Mouse (Mus musculus) testis, adult 2 months (tissue): ENCODE measurements around the gene Sufu. TPM values are rescaled to one million over a fixed set of nuclear protein-coding genes. Genes with fewer than 3 reads are reported as not detected.

Source experiments
- H3K27ac ChIP-seq: fragments of 200-500 bp; 2 replicates; pipeline ENCODE4 v1.5.1; 2012; ENCODE audit warnings: low read depth, low read length; ENCODE audit not compliant: control insufficient read depth, insufficient read depth
- H3K27me3 ChIP-seq: fragments of 200-500 bp; 2 replicates; pipeline ENCODE4 v1.6.1; 2012; ENCODE audit warnings: mild to moderate bottlenecking, low read length, moderate library complexity; ENCODE audit not compliant: control insufficient read depth, insufficient read depth
- H3K36me3 ChIP-seq: fragments of 200-500 bp; 2 replicates; pipeline ENCODE4 v1.6.1; 2012; ENCODE audit warnings: mild to moderate bottlenecking, low read length; ENCODE audit not compliant: control insufficient read depth, insufficient read depth
- H3K4me1 ChIP-seq: fragments of 200-500 bp; 2 replicates; pipeline ENCODE4 v1.6.1; 2012; ENCODE audit warnings: low read length; ENCODE audit not compliant: control insufficient read depth, insufficient read depth
- H3K4me3 ChIP-seq: fragments of 200-500 bp; 2 replicates; pipeline ENCODE4 v1.5.1; 2012; ENCODE audit warnings: low read depth, mild to moderate bottlenecking, low read length, moderate library complexity, mixed read lengths; ENCODE audit not compliant: control insufficient read depth
- CTCF ChIP-seq: fragments of 200-500 bp; IDR thresholded peaks from 2 replicates; pipeline ENCODE4 v1.5.1; 2012; ENCODE audit warnings: low read depth, mild to moderate bottlenecking, inconsistent platforms, low read length, moderate library complexity; ENCODE audit not compliant: control insufficient read depth, insufficient read depth, insufficient replicate concordance
- POLR2A ChIP-seq: fragments of 200-500 bp; IDR thresholded peaks from 2 replicates; pipeline ENCODE4 v1.6.1; 2012; ENCODE audit warnings: low read depth, mild to moderate bottlenecking, inconsistent platforms, low read length, moderate library complexity; ENCODE audit not compliant: control insufficient read depth
- polyA plus RNA-seq: library from polyadenylated mRNA; depleted of rRNA; stranded (reverse); fragments of >200 nt; gene quantifications from 2 replicates; pipeline ENCODE4 v1.2.3, GENCODE M21; 2012

Gene Sufu
- polyA plus RNA-seq, 1 experiment = 186 TPM

DNA sequence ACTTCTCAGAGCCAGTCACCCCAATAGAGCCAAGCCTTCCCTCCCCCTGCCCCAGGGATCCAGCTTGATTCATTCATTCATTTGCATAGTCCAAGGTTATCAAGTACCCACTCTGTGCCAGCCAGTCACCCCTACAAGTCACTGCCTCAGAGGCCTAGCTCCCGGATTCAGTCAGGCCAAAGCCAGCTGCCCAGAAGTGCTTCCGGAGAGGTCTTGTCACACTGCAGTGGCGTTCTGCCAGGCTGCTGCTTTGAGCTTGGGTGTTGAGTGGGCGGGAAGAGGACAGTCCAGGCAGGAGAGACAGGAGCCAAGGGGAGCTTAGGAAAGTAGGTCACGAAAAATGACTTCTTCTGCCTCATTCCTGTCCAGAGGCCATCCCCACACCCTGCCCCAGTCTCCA lies 87.8 kb downstream of the Sufu start:
- no peaks in the 10 kb centered on the region; the same call in 1 of the 2 replicates for H3K36me3 ChIP-seq
- TF ChIP-seq POLR2A (no peak), CTCF (no peak)
- peaks cover 16% of the 10 kb centered on the region for H3K4me1 ChIP-seq
- no peak overlapping the region for H3K4me3 ChIP-seq
- H3K27ac ChIP-seq = no peak overlapping the region
- no peaks in the 10 kb centered on the region for H3K27me3 ChIP-seq

DNA sequence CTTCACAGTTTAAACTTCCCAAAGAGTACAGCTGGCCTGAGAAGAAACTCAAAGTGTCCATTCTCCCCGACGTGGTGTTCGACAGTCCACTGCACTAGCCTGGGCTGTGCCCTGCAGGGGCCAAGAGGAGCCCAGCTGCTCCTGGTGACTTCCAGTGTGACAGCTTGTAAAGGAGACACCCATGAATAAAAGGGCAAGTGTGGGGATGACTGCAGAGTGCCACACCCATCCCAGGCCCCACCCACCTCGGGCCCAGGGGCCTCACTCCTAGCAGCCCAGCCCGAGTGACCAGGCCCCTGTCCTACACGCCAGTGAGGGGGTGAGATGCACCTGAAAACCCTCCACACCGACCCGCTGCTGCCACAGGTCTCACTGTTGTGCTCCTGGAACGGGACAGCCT lies 89.2 kb downstream of the Sufu start:
- H3K27me3 ChIP-seq = no peaks in the 10 kb centered on the region
- H3K27ac ChIP-seq = no peak overlapping the region
- H3K4me1 ChIP-seq = peaks cover 16% of the 10 kb centered on the region
- no peaks in the 10 kb centered on the region; the same call in 1 of the 2 replicates for H3K36me3 ChIP-seq
- H3K4me3 ChIP-seq = no peak overlapping the region
- TF ChIP-seq POLR2A (no peak), CTCF (no peak)

DNA sequence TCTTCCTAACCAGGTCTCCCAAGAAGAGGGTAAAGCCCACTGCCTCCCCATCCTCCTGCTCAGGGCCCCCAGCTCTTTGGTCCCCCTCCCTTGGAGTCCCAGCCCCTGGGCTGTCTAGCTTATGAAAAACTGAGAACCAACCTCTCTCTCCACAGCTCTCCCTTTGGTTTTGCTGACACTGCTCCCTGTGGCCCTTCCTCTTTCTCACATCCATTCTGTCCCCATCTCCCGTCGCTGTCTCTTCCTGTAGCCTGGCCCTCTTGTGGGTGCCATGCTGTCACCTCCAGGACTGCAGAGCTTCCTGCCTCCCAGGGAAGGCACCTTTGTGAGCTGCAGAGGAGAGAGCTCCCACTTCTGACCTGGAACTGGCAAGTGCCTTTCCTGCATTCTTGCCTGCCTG lies 90.0 kb downstream of the Sufu start:
- Histone ChIP-seq H3K4me1 (peaks cover 16% of the 10 kb centered on the region), H3K27ac (no peak overlapping the region), H3K27me3 (no peaks in the 10 kb centered on the region), H3K4me3 (no peak overlapping the region), H3K36me3 (no peaks in the 10 kb centered on the region; the same call in 1 of the 2 replicates)
- TF ChIP-seq POLR2A (no peak), CTCF (no peak)

DNA sequence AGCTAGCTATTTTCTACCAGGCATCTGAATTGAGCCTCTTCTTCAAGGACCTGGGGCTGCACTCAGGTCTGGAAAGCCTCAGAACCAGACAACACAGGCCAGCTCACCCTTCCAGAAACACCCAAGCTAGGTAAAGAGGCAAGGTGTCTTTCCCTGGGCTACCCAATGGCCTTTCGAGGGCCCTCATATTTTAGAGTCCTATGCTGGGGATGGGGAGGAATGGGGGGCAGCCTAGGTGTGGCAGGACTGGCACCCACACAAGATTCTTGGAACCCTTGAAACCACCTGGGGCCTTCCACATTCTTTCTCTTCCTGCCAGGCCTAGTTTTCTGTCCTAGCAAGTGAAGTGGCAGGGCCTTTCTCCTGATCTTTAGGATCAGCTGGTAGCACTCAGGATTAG lies 92.8 kb downstream of the Sufu start:
- TF ChIP-seq CTCF = no peak
- no peak for TF ChIP-seq POLR2A
- no peak overlapping the region for H3K4me3 ChIP-seq
- H3K36me3 ChIP-seq = no peaks in the 10 kb centered on the region; the same call in 1 of the 2 replicates
- no peaks in the 10 kb centered on the region for H3K27me3 ChIP-seq
- H3K27ac ChIP-seq = no peak overlapping the region
- peaks cover 4% of the 10 kb centered on the region; the same call in 1 of the 2 replicates for H3K4me1 ChIP-seq

DNA sequence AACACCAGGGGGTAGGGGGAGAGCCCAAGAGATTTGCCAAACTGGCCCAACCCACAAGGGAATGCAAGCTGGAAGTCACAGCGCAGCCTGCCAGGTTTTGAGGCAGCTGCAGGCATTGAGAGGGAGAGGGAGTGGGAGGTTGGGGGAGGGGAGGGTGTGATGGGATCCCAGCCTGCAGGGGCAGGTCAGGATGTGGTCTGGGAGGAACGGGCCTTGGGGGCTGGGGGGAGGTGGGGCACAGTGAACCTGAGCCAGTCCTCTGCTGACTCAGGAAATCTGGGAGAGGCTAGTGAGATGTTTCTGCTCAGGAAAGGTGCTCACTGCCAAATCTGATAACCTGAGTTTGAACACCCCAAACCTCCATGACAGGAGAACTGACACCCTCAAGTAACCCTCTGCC lies 93.9 kb downstream of the Sufu start:
- H3K4me3 ChIP-seq = no peak overlapping the region
- no peak overlapping the region for H3K27ac ChIP-seq
- H3K36me3 ChIP-seq = no peaks in the 10 kb centered on the region; the same call in 1 of the 2 replicates
- peaks cover 2% of the 10 kb centered on the region; the same call in 1 of the 2 replicates for H3K4me1 ChIP-seq
- TF ChIP-seq POLR2A (no peak), CTCF (no peak)
- no peaks in the 10 kb centered on the region for H3K27me3 ChIP-seq

DNA sequence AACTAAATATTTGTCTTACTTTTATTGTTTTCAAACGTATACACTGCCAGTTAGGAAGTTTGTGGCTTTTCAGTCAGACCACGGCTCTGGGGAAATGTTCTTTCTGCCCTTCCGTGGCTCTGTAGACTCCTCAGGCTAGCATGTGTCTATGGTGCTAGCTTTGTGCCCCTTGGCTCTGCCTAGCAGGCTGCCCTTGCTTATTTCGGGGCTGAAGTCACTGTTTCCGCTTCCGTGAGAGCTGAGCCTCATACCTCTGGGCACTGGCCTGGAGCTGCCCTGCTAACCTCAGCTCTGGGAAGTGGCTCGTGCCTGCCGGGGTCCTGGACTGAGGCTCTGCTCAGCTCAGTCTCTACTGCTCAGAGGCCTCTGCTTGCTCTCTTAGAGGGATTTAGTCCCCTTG lies 98.4 kb downstream of the Sufu start:
- TF ChIP-seq CTCF (no peak), POLR2A (no peak)
- H3K36me3 ChIP-seq = no peaks in the 10 kb centered on the region
- H3K27me3 ChIP-seq = no peaks in the 10 kb centered on the region
- peaks cover 4% of the 10 kb centered on the region for H3K4me1 ChIP-seq
- H3K27ac ChIP-seq = no peak overlapping the region
- H3K4me3 ChIP-seq = no peak overlapping the region

DNA sequence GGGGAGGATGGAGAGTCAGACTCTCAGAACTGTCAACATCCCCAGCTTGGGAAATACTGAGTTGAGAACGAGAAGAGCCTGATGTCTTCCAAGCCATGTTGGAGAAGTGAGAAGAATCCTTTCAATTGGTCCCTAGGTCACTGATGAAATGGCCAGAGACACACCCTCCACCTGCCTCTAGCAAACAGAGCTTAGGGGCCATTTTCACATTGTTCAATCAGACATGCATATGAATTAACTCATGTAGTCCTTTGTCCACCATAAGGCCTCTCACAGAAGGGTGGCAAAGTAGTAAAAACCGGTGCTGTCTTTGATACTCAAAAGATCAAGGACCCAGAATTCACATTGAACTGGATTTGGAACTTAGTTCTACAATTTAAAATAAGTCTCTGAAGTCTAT lies 100.5 kb downstream of the Sufu start:
- H3K27ac ChIP-seq = no peak overlapping the region
- H3K36me3 ChIP-seq = no peaks in the 10 kb centered on the region
- TF ChIP-seq POLR2A (no peak), CTCF (no peak)
- H3K4me3 ChIP-seq = no peak overlapping the region
- no peaks in the 10 kb centered on the region for H3K27me3 ChIP-seq
- peaks cover 16% of the 10 kb centered on the region for H3K4me1 ChIP-seq

DNA sequence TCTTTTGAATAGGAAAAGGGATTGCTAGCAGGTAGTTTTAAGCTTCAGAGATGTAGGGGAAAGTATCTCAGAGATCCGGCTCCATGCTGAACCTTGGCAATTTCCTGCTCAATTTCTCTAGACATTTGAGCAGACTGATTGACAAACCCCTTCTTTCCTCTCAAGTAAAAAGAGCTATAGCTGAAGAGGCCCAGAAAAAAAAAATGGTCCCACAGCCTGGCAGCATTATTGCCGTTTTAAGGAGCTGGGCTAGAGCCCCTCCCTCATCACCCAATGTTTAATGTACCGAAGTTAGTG lies 102.8 kb downstream of the Sufu start:
- H3K4me3 ChIP-seq = peak overlapping the region; percentile 94
- H3K27me3 ChIP-seq = no peaks in the 10 kb centered on the region
- H3K27ac ChIP-seq = 0 out of 2 replicates have a peak overlapping the region, but pooled peaks have one; percentile 59
- H3K4me1 ChIP-seq = peaks cover 26% of the 10 kb centered on the region
- H3K36me3 ChIP-seq = no peaks in the 10 kb centered on the region
- TF ChIP-seq POLR2A (no peak), CTCF (no peak)
